Mouse (Mus musculus) spleen, adult 2 months (tissue): ENCODE data around the gene Mrps12. TPM values are rescaled to one million over a fixed set of nuclear protein-coding genes. Genes with fewer than 3 reads are reported as not detected.

Experiments
- DNase-seq, 2 experiments: peaks; one replicate each; pipeline versions ENCODE4 v3.0.0 to v3.0.0-alpha.2; 2012 to 2021; ENCODE audit warnings: low spot score in 2 of 2, low read depth in 1 of 2
- H3K27ac ChIP-seq: fragments of 200-500 bp; 2 replicates; pipeline ENCODE4 v1.5.1; 2012; ENCODE audit warnings: low read length, inconsistent platforms; ENCODE audit not compliant: insufficient read depth
- H3K27me3 ChIP-seq: fragments of 200-500 bp; 2 replicates; pipeline ENCODE4 v1.6.1; 2012; ENCODE audit warnings: mild to moderate bottlenecking, moderate library complexity, low read length, inconsistent platforms; ENCODE audit not compliant: control insufficient read depth, insufficient read depth
- H3K36me3 ChIP-seq: fragments of 200-500 bp; 2 replicates; pipeline ENCODE4 v1.6.1; 2012; ENCODE audit warnings: mild to moderate bottlenecking, low read length, inconsistent platforms; ENCODE audit not compliant: control insufficient read depth, insufficient read depth
- H3K4me1 ChIP-seq: fragments of 200-500 bp; 2 replicates; pipeline ENCODE4 v1.6.1; 2011; ENCODE audit warnings: inconsistent platforms; ENCODE audit not compliant: control insufficient read depth, insufficient read depth, insufficient read length
- H3K4me3 ChIP-seq: fragments of 200-500 bp; 2 replicates; pipeline ENCODE4 v1.5.1; 2011; ENCODE audit warnings: mild to moderate bottlenecking, inconsistent platforms; ENCODE audit not compliant: insufficient read depth, insufficient read length; ENCODE audit errors: extremely low read depth
- CTCF ChIP-seq: fragments of 200-500 bp; IDR thresholded peaks from 2 replicates; pipeline ENCODE4 v1.5.1; 2011; ENCODE audit warnings: mild to moderate bottlenecking, inconsistent platforms; ENCODE audit not compliant: insufficient read depth, insufficient read length, insufficient replicate concordance; ENCODE audit errors: extremely low read depth
- POLR2A ChIP-seq: fragments of 200-500 bp; IDR thresholded peaks from 2 replicates; pipeline ENCODE4 v1.6.1; 2011; ENCODE audit warnings: low read depth, low read length, inconsistent platforms
- WGBS: fragments of 180-500 bp; shearing (Covaris S2); methylation state at CpG from one replicate; pipeline ENCODE4 v1.1.7; 2018; 5-methylcytosine and 5-hydroxymethylcytosine counted together
- polyA plus RNA-seq: library from polyadenylated mRNA; depleted of rRNA; stranded (reverse); fragments of >200 nt; gene quantifications from 2 replicates; pipeline ENCODE4 v1.2.3, GENCODE M21; 2012; rRNA removed

Mrps12 gene
- 34.5 and 41.9 TPM in 2 replicates for polyA plus RNA-seq

DNA sequence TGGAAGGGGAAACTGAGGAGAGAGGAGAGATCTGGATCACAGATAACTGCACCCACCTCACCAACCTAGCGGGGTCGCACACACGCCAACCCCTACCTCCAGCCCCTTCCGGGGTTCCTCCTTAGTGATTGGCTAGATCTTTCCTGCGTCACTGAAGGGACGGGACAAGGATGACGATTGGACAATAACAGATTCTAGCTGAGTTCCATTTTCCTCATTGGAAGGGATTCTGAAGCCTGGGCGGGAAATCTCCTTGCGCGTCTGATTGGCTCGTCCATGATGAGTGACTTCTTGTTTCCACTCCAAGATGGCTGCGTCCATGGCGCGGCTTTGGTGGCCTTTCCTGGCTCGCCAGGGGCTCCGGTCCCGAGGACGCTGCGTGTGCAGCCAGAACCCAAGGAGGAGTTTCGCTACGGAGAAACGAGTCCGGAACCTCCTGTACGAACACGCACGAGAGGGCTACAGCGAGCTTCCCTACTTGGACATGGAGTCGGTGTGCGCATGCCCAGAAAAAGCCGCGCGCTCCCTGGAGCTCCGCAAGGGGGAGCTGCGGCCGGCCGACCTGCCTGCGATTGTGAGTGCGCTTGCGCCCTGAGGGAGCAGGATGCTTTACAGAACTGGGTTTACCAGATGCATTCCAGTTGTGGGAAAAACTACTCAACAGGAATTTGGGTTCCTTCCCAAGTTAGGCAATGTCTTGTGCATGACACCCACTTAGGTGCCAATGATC lies at the start of gene Mrps12, which contains the start of gene Sars2:
Mrps12 (minus strand) TSS at position 112 of the 730 bp plus-strand sequence.
Sars2 (plus strand) TSS at position 284 of the 730 bp plus-strand sequence.
- Histone ChIP-seq H3K4me1 (peaks cover 4% of the 10 kb centered on the region), H3K27ac (peak within 1 kb of the TSS; percentile 84), H3K27me3 (no peaks in the 10 kb centered on the region), H3K36me3 (peaks cover 5% of the 10 kb centered on the region), H3K4me3 (peak within 1 kb of the TSS; percentile 85)
- under 1% methylated on average over 39 of the region's 39 CpGs for WGBS
- TF ChIP-seq POLR2A (peak; percentile 81), CTCF (peak; percentile 85)
- DNase-seq = peak; percentile 87 to 98

DNA sequence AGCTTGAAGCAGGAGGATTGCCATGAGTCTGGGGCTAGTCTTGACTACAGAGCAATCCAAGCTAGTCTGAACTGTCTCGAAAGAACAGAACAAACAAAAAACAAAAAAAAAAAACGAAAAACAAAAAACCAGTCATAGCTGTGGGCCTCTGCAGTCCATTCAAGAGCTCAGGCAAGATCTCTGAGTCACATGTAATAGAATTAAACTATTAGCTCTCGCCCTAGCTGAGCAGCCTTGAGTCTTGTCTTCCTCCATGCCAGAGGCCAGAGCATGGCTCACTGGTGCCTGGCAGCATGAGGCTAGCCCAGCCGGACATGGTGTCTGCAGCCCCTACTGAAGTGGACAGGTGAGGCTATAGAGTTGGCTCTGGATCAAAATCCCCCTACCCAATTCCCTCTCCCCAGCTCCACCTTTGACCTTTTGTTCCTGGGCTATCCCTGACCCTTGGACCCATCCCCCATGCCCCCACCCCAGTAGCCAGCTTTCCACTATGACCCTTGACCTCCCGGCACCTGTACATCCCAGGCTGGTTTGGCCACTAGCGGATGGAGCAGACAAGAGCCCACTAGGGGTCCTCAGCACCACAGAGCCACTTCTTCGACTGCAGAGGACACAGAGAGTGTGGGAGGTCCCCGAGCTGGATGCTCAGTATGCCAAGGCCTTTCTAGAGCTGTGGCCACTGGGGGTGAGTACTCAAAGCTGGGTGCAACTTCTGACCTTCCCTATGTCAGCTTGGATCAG lies 48.6 kb upstream of the Mrps12 start:
- WGBS = 78% methylated on average over 8 of the region's 8 CpGs
- Histone ChIP-seq H3K4me1 (peaks cover 47% of the 10 kb centered on the region), H3K27ac (peak overlapping the region; percentile 88), H3K4me3 (no peak overlapping the region), H3K27me3 (no peaks in the 10 kb centered on the region), H3K36me3 (no peaks in the 10 kb centered on the region)
- TF ChIP-seq POLR2A (no peak), CTCF (no peak)
- DNase-seq = no peak

DNA sequence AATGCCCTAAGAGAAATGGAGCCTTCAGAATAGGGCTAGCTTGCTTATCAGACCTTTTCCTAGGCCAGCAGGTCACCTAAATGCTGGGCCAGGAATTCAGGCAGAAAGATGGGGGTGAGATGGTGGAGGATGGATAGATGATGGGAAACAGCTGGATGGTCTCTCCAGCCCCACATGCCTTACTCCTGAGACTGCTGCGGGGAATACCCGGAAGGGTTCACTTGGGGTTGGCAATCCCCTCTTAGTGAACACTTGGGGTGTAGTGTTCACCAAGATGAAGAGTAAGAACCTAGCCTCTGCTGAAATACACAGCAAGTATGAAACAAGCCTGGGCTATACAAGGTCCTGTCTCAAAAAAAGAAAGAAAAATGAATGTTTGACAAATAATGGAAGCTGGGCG lies 47.6 kb upstream of the Mrps12 start:
- no peak for TF ChIP-seq CTCF
- no peak for TF ChIP-seq POLR2A
- no peak for DNase-seq
- Histone ChIP-seq H3K4me3 (peak overlapping the region; percentile 55), H3K4me1 (peaks cover 51% of the 10 kb centered on the region), H3K27ac (peak overlapping the region; percentile 88), H3K27me3 (no peaks in the 10 kb centered on the region), H3K36me3 (no peaks in the 10 kb centered on the region)
- 55% methylated on average over 3 of the region's 3 CpGs for whole genome bisulfite sequencing

DNA sequence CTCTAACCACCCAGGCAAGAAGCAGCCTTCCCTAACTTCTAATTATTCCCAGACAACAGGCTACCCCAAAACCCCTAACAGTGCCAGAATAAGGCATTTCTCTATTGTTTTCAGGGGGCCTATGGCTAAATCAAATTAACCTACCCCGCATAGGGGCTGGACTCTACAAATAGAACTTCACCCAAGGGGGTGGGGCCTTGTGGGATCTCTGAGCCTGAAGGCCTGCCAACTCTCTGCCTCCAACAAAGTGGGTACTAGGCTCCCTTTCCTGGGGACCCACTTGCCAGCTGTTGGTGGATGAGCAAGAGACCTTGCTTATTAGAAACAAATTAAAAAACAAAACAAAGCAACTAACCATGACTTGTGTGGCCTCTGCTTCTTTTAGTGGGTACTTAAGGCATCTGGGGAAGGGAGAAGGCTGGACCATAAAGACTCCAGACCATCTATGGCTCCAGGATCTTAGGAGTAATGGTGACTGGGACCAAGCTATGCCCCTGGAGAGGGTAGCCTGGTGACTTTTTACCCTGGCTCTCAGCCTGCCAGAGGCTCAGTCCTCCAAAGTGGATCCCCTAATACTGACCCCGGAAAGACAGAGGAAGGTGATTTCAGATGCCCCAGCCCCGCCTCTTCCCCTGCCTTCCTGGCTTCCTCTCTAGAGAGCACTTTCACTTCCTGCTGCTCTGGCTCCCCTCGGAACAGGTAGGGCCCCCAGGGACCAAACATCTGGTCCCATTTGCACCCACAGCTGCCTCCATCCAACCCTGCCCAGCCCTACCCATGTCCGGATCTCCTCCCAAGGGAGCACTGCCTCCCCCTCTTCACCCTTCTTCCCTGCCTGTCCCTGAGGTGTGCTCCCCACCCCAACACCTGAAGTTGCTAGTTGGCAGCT lies 46.9 kb upstream of the Mrps12 start, which contains the start of gene Rinl:
Rinl (plus strand) TSS at position 663 of the 889 bp plus-strand sequence.
- H3K27me3 ChIP-seq = no peaks in the 10 kb centered on the region
- peak within 1 kb of the TSS; percentile 88 for H3K27ac ChIP-seq
- DNase-seq = peak; percentile 72 to 92
- no peaks in the 10 kb centered on the region for H3K36me3 ChIP-seq
- TF ChIP-seq CTCF = no peak
- TF ChIP-seq POLR2A = peak; percentile 44; the same call in 1 of the 2 replicates
- H3K4me1 ChIP-seq = peaks cover 51% of the 10 kb centered on the region
- peak within 1 kb of the TSS; percentile 55 for H3K4me3 ChIP-seq
- WGBS = 10% methylated on average over 5 of the region's 5 CpGs

DNA sequence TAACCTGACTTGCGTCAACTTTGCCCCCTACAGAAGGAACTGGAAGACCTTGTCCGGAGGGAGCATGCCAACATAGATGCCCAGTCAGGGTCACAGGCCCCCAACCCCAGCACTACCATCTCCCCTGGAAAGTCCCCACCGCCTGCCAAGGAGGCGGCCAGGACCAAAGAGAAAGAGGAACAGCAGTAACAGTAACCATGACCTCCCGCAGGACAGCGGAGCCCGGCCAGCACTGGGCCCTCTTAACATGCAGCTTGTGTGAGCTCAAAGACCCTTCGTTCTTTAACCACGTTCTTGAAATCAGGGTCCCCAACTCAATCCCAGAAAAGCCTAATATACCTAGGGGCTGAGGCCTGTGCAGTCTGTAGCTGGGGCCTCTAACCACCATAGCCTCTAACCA lies 46.3 kb upstream of the Mrps12 start:
- no peak for TF ChIP-seq CTCF
- no peak for TF ChIP-seq POLR2A
- peak overlapping the region; percentile 88 for H3K27ac ChIP-seq
- 61% methylated on average over 9 of the region's 9 CpGs for WGBS
- no peaks in the 10 kb centered on the region for H3K36me3 ChIP-seq
- no peaks in the 10 kb centered on the region for H3K27me3 ChIP-seq
- peaks cover 51% of the 10 kb centered on the region for H3K4me1 ChIP-seq
- DNase-seq = peak in 1 of 2 experiments; percentile 48
- no peak overlapping the region; the same call in 1 of the 2 replicates for H3K4me3 ChIP-seq

DNA sequence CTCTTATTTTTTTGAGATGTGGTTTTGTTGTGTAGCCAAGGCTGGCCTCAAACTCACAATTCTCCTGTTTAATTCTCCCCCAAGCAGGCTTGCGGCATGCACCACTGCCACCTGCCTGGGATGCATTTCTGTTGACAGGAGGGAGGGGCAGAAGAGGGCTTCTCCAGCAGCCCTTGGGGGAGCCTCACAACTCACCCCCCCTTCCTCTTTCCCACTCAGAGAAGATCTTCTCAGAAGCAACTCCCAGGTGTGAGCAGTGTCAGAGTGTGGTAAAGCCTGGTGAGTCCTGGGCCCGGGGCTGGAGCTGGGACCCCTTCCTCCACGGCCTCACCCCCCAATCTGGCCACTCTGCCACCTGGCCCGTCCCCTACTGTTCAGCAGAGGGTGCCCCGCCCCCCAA lies 43.5 kb upstream of the Mrps12 start:
- TF ChIP-seq CTCF (no peak), POLR2A (no peak)
- Histone ChIP-seq H3K4me1 (peaks cover 50% of the 10 kb centered on the region), H3K27ac (no peak overlapping the region), H3K36me3 (no peaks in the 10 kb centered on the region), H3K27me3 (no peaks in the 10 kb centered on the region), H3K4me3 (no peak overlapping the region)
- DNase-seq = no peak
- WGBS = 59% methylated on average over 5 of the region's 5 CpGs
